Mouse (Mus musculus) lung, embryonic 16.5 days (tissue): ENCODE measurements around the gene St6gal1. TPM values are rescaled to one million over a fixed set of nuclear protein-coding genes. Genes with fewer than 3 reads are reported as not detected.

Source experiments
- ATAC-seq: fragments of 200-750 bp; cut with Nextera tagmentation; 2 replicates; pipeline ENCODE4 v1.8.0; 2017; ENCODE audit warnings: low read depth, mild to moderate bottlenecking, moderate library complexity
- H3K27ac ChIP-seq: fragments of 300-500 bp; sonication (generic); 2 replicates; pipeline ENCODE4 v1.5.1; 2014; ENCODE audit warnings: mild to moderate bottlenecking, control low read depth, low read length
- H3K27me3 ChIP-seq: fragments of 300-500 bp; sonication (generic); 2 replicates; pipeline ENCODE4 v1.6.1; 2014; ENCODE audit warnings: low read depth, low read length, mixed read lengths; ENCODE audit not compliant: control insufficient read depth, insufficient read depth
- H3K36me3 ChIP-seq: fragments of 300-500 bp; sonication (generic); 2 replicates; pipeline ENCODE4 v1.6.1; 2014; ENCODE audit warnings: low read length; ENCODE audit not compliant: control insufficient read depth, insufficient read depth
- H3K4me1 ChIP-seq: fragments of 300-500 bp; sonication (generic); replicated peaks from 2 replicates; pipeline ENCODE4 v1.6.1; 2014; ENCODE audit warnings: low read length, mixed read lengths; ENCODE audit not compliant: control insufficient read depth, insufficient read depth
- H3K4me2 ChIP-seq: fragments of 300-500 bp; sonication (generic); 2 replicates; pipeline ENCODE4 v1.6.1; 2014; ENCODE audit warnings: low read depth, low read length, control low read depth
- H3K4me3 ChIP-seq: fragments of 300-500 bp; sonication (generic); 2 replicates; pipeline ENCODE4 v1.5.1; 2014; ENCODE audit warnings: mild to moderate bottlenecking, low read length, control low read depth
- H3K9ac ChIP-seq: fragments of 300-500 bp; sonication (generic); 2 replicates; pipeline ENCODE4 v1.6.1; 2014; ENCODE audit warnings: low read length, control low read depth
- H3K9me3 ChIP-seq: fragments of 300-500 bp; sonication (generic); 2 replicates; pipeline ENCODE4 v1.6.1; 2016; ENCODE audit warnings: low read length; ENCODE audit not compliant: control insufficient read depth
- WGBS: fragments of 180-500 bp; shearing (Covaris S2); extraction: QIAGEN DNeasy Blood & Tissue Kit; methylation state at CpG from one replicate; pipeline ENCODE4 v1.1.7; 2014; 5-methylcytosine and 5-hydroxymethylcytosine counted together
- polyA plus RNA-seq: library from polyadenylated mRNA; unstranded; fragments of >200 nt; fragmentation: Nextera tagmentation; extraction: Ambion mirVana; gene quantifications from 2 replicates; pipeline ENCODE4 v1.2.1, GENCODE M21; 2015

St6gal1 gene
- polyA plus RNA-seq, 1 experiment from 2014 or later, result 56.2 TPM

GRCm38 (mm10) chr16:23294747-23295146 is 70.2 kb downstream of the St6gal1 start:
- ATAC-seq, result no peak
- no peak overlapping the region for H3K9ac ChIP-seq
- no peaks in the 10 kb centered on the region for H3K27me3 ChIP-seq
- H3K36me3 ChIP-seq, result no peaks in the 10 kb centered on the region
- no peaks in the 10 kb centered on the region for H3K9me3 ChIP-seq
- 83% methylated on average over 6 of the region's 6 CpGs for WGBS
- H3K4me3 ChIP-seq, result no peak overlapping the region
- H3K4me1 ChIP-seq, result peaks cover 22% of the 10 kb centered on the region
- no peak overlapping the region for H3K4me2 ChIP-seq
- H3K27ac ChIP-seq, result peak overlapping the region; percentile 89; the same call in 1 of the 2 replicates

- Histone ChIP-seq H3K4me3 (no peak overlapping the region), H3K27me3 (no peaks in the 10 kb centered on the region), H3K9ac (no peak overlapping the region), H3K9me3 (no peaks in the 10 kb centered on the region), H3K4me2 (no peak overlapping the region), H3K36me3 (no peaks in the 10 kb centered on the region), H3K27ac (peak overlapping the region; percentile 89), H3K4me1 (peaks cover 28% of the 10 kb centered on the region)
- WGBS, result 37% methylated on average over 5 of the region's 5 CpGs
- peak; percentile 91 for ATAC-seq
These were observed 71.2 kb downstream of the St6gal1 start for GRCm38 (mm10) chr16:23295720-23296119.

- H3K27ac ChIP-seq, result peak overlapping the region; percentile 56
- H3K4me1 ChIP-seq, result peaks cover 31% of the 10 kb centered on the region
- no peak overlapping the region for H3K4me3 ChIP-seq
- no peak overlapping the region for H3K9ac ChIP-seq
- H3K4me2 ChIP-seq, result no peak overlapping the region
- no peaks in the 10 kb centered on the region for H3K9me3 ChIP-seq
- H3K27me3 ChIP-seq, result no peaks in the 10 kb centered on the region
- no peaks in the 10 kb centered on the region for H3K36me3 ChIP-seq
- WGBS, result 89% methylated on average over 3 of the region's 3 CpGs
- no peak for ATAC-seq
These were observed 72.2 kb downstream of the St6gal1 start for GRCm38 (mm10) chr16:23296721-23297120.

- WGBS, result 91% methylated on average over 3 of the region's 3 CpGs
These were observed 73.9 kb downstream of the St6gal1 start for GRCm38 (mm10) chr16:23298441-23298840.

GRCm38 (mm10) chr16:23298911-23299310 is 74.4 kb downstream of the St6gal1 start:
- H3K4me2 ChIP-seq, result no peak overlapping the region
- H3K4me1 ChIP-seq, result peaks cover 26% of the 10 kb centered on the region
- H3K27ac ChIP-seq, result peak overlapping the region; percentile 13; the same call in 1 of the 2 replicates
- 86% methylated on average over 3 of the region's 3 CpGs for WGBS
- ATAC-seq, result no peak
- H3K9me3 ChIP-seq, result no peaks in the 10 kb centered on the region
- no peak overlapping the region for H3K9ac ChIP-seq
- H3K27me3 ChIP-seq, result no peaks in the 10 kb centered on the region
- H3K4me3 ChIP-seq, result no peak overlapping the region
- no peaks in the 10 kb centered on the region for H3K36me3 ChIP-seq

More at GRCm38 (mm10) chr16:23298441-23298840, 73.9 kb downstream of the St6gal1 start:
- H3K4me1 ChIP-seq, result peaks cover 26% of the 10 kb centered on the region
- H3K27me3 ChIP-seq, result no peaks in the 10 kb centered on the region
- no peak for ATAC-seq
- no peaks in the 10 kb centered on the region for H3K9me3 ChIP-seq
- no peak overlapping the region for H3K4me3 ChIP-seq
- no peak overlapping the region for H3K4me2 ChIP-seq
- no peaks in the 10 kb centered on the region for H3K36me3 ChIP-seq
- no peak overlapping the region for H3K9ac ChIP-seq
- H3K27ac ChIP-seq, result no peak overlapping the region

GRCm38 (mm10) chr16:23299904-23300740 is 75.6 kb downstream of the St6gal1 start:
- no peak overlapping the region for H3K9ac ChIP-seq
- 56% methylated on average over 7 of the region's 7 CpGs for WGBS
- no peaks in the 10 kb centered on the region for H3K36me3 ChIP-seq
- no peaks in the 10 kb centered on the region for H3K9me3 ChIP-seq
- H3K27me3 ChIP-seq, result no peaks in the 10 kb centered on the region
- peaks cover 22% of the 10 kb centered on the region for H3K4me1 ChIP-seq
- no peak for ATAC-seq
- peak overlapping the region; percentile 41 for H3K27ac ChIP-seq
- no peak overlapping the region for H3K4me2 ChIP-seq
- H3K4me3 ChIP-seq, result no peak overlapping the region

- H3K9me3 ChIP-seq, result no peaks in the 10 kb centered on the region
- no peak for ATAC-seq
- peaks cover 28% of the 10 kb centered on the region for H3K4me1 ChIP-seq
- no peak overlapping the region for H3K4me3 ChIP-seq
- H3K36me3 ChIP-seq, result no peaks in the 10 kb centered on the region
- H3K9ac ChIP-seq, result no peak overlapping the region
- H3K27ac ChIP-seq, result no peak overlapping the region
- H3K4me2 ChIP-seq, result no peak overlapping the region
- 76% methylated on average over 7 of the region's 7 CpGs for WGBS
- no peaks in the 10 kb centered on the region for H3K27me3 ChIP-seq
These were observed 77.2 kb downstream of the St6gal1 start for GRCm38 (mm10) chr16:23301762-23302161.

- Histone ChIP-seq H3K27ac (peak overlapping the region; percentile 7), H3K4me3 (no peak overlapping the region), H3K4me2 (no peak overlapping the region), H3K9me3 (no peaks in the 10 kb centered on the region), H3K4me1 (peaks cover 29% of the 10 kb centered on the region), H3K36me3 (no peaks in the 10 kb centered on the region), H3K27me3 (no peaks in the 10 kb centered on the region), H3K9ac (no peak overlapping the region)
- 43% methylated on average over 10 of the region's 10 CpGs for WGBS
- peak; percentile 53; the same call in 1 of the 2 replicates for ATAC-seq
These were observed 81.5 kb downstream of the St6gal1 start for GRCm38 (mm10) chr16:23305830-23306623.
